Mouse (Mus musculus) forebrain, embryonic 15.5 days (tissue): ENCODE data around the gene Dtx1. TPM values are rescaled to one million over a fixed set of nuclear protein-coding genes. Genes with fewer than 3 reads are reported as not detected.
A peak's percentile ranks its signal among the peaks of the same experiment; 100 is the strongest.

Experiments used
- ATAC-seq: fragments of 200-750 bp; cut with Nextera tagmentation; replicated peaks from 2 replicates; pipeline ENCODE4 v1.8.0; 2017; ENCODE audit warnings: mild to moderate bottlenecking, moderate TSS enrichment, moderate library complexity
- H3K27ac ChIP-seq: fragments of 300-500 bp; sonication (generic); replicated peaks from 2 replicates; pipeline ENCODE4 v1.5.1; 2015; ENCODE audit warnings: mild to moderate bottlenecking, inconsistent platforms
- H3K27me3 ChIP-seq: fragments of 300-500 bp; sonication (generic); 2 replicates; pipeline ENCODE4 v1.6.1; 2015; ENCODE audit warnings: inconsistent platforms
- H3K36me3 ChIP-seq: fragments of 300-500 bp; sonication (generic); 2 replicates; pipeline ENCODE4 v1.6.1; 2015; ENCODE audit warnings: mild to moderate bottlenecking, inconsistent platforms
- H3K4me1 ChIP-seq: fragments of 300-500 bp; sonication (generic); 2 replicates; pipeline ENCODE4 v1.6.1; 2015; ENCODE audit warnings: inconsistent platforms
- H3K4me2 ChIP-seq: fragments of 300-500 bp; sonication (generic); replicated peaks from 2 replicates; pipeline ENCODE4 v1.6.1; 2015; ENCODE audit warnings: mild to moderate bottlenecking, inconsistent platforms
- H3K4me3 ChIP-seq: fragments of 300-500 bp; sonication (generic); 2 replicates; pipeline ENCODE4 v1.5.1; 2015; ENCODE audit warnings: mild to moderate bottlenecking, inconsistent platforms
- H3K9ac ChIP-seq: fragments of 300-500 bp; sonication (generic); replicated peaks from 2 replicates; pipeline ENCODE4 v1.6.1; 2015; ENCODE audit warnings: mild to moderate bottlenecking, inconsistent platforms
- H3K9me3 ChIP-seq: fragments of 300-500 bp; sonication (generic); 2 replicates; pipeline ENCODE4 v1.6.1; 2016; ENCODE audit warnings: inconsistent platforms
- WGBS: fragments of 180-500 bp; shearing (Covaris S2); methylation state at CpG from one replicate; pipeline ENCODE4 v1.1.7; 2015; ENCODE audit warnings: mixed read lengths; 5-methylcytosine and 5-hydroxymethylcytosine counted together
- polyA plus RNA-seq: library from polyadenylated mRNA; unstranded; fragments of >200 nt; fragmentation: Nextera tagmentation; extraction: Ambion mirVana; gene quantifications from 2 replicates; pipeline ENCODE4 v1.2.1, GENCODE M21; 2015

The Dtx1 gene
- polyA plus RNA-seq, 1 experiment from 2014 or later = 52.8 TPM

GRCm38 (mm10) chr5:120647814-120648491 lies 63.8 kb downstream of the Dtx1 start:
- peaks cover 20% of the 10 kb centered on the region for H3K4me1 ChIP-seq
- no peak overlapping the region for H3K4me3 ChIP-seq
- ATAC-seq = no peak
- peak overlapping the region; percentile 41 for H3K4me2 ChIP-seq
- H3K36me3 ChIP-seq = no peaks in the 10 kb centered on the region
- peak overlapping the region; percentile 25; the same call in 1 of the 2 replicates for H3K9ac ChIP-seq
- 33% methylated on average over 12 of the region's 12 CpGs for WGBS
- no peaks in the 10 kb centered on the region for H3K9me3 ChIP-seq
- H3K27me3 ChIP-seq = peaks cover 29% of the 10 kb centered on the region
- H3K27ac ChIP-seq = no peak overlapping the region

DNA sequence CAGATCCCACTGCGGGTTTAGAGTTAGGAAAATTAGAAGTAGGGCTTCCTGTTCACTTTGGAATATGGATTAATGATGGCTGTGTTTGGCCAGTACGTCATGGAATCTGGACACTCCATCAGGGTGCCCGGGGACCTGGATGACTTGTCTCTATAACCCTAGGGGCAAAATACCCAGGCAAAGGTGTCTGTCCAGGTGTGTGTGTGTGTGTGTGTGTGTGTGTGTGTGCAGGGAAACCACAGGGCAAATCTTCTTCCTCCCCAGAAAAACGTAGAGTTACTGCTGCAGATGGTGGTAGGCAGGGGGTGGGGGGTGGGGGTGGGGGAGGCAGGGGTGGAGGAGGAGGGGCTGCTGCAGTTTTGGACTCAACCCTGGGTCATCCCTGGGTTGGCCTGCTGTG lies 64.4 kb downstream of the Dtx1 start:
- no peaks in the 10 kb centered on the region for H3K36me3 ChIP-seq
- H3K4me2 ChIP-seq = no peak overlapping the region
- no peaks in the 10 kb centered on the region for H3K9me3 ChIP-seq
- H3K27me3 ChIP-seq = peaks cover 29% of the 10 kb centered on the region
- H3K9ac ChIP-seq = no peak overlapping the region
- no peak for ATAC-seq
- no peak overlapping the region for H3K4me3 ChIP-seq
- H3K4me1 ChIP-seq = peaks cover 20% of the 10 kb centered on the region
- 66% methylated on average over 4 of the region's 4 CpGs for WGBS
- no peak overlapping the region for H3K27ac ChIP-seq

- H3K27ac ChIP-seq = no peak overlapping the region
- H3K27me3 ChIP-seq = peaks cover 29% of the 10 kb centered on the region
- no peaks in the 10 kb centered on the region for H3K36me3 ChIP-seq
- ATAC-seq = no peak
- H3K9ac ChIP-seq = no peak overlapping the region
- H3K4me2 ChIP-seq = no peak overlapping the region
- H3K4me3 ChIP-seq = no peak overlapping the region
- H3K9me3 ChIP-seq = no peaks in the 10 kb centered on the region
- WGBS = 47% methylated on average over 6 of the region's 6 CpGs
- H3K4me1 ChIP-seq = peaks cover 20% of the 10 kb centered on the region
Observed at GRCm38 (mm10) chr5:120645851-120646250, 65.9 kb downstream of the Dtx1 start.

- Histone ChIP-seq H3K9me3 (no peaks in the 10 kb centered on the region), H3K27me3 (peaks cover 14% of the 10 kb centered on the region), H3K4me2 (no peak overlapping the region), H3K9ac (no peak overlapping the region), H3K36me3 (no peaks in the 10 kb centered on the region), H3K4me3 (no peak overlapping the region), H3K4me1 (peaks cover 15% of the 10 kb centered on the region), H3K27ac (no peak overlapping the region)
- 83% methylated on average over 3 of the region's 3 CpGs for WGBS
- ATAC-seq = no peak
Observed at GRCm38 (mm10) chr5:120644227-120644626, 67.5 kb downstream of the Dtx1 start.

GRCm38 (mm10) chr5:120643365-120644085 lies 68.2 kb downstream of the Dtx1 start:
- Histone ChIP-seq H3K9me3 (no peaks in the 10 kb centered on the region), H3K36me3 (no peaks in the 10 kb centered on the region), H3K27me3 (peaks cover 7% of the 10 kb centered on the region; the same call in 1 of the 2 replicates), H3K4me1 (peaks cover 8% of the 10 kb centered on the region), H3K4me3 (no peak overlapping the region), H3K27ac (no peak overlapping the region), H3K4me2 (no peak overlapping the region), H3K9ac (no peak overlapping the region)
- ATAC-seq = no peak
- WGBS = 66% methylated on average over 14 of the region's 14 CpGs

GRCm38 (mm10) chr5:120640094-120640493 lies 71.6 kb downstream of the Dtx1 start:
- no peak overlapping the region for H3K9ac ChIP-seq
- H3K4me1 ChIP-seq = 0 out of 2 replicates have a peak, but pooled peaks cover 5% of the 10 kb centered on the region
- H3K4me2 ChIP-seq = no peak overlapping the region
- ATAC-seq = no peak
- no peaks in the 10 kb centered on the region for H3K27me3 ChIP-seq
- WGBS = 94% methylated on average over 7 of the region's 7 CpGs
- H3K9me3 ChIP-seq = no peaks in the 10 kb centered on the region
- H3K4me3 ChIP-seq = no peak overlapping the region
- no peak overlapping the region for H3K27ac ChIP-seq
- no peaks in the 10 kb centered on the region for H3K36me3 ChIP-seq

- Histone ChIP-seq H3K27ac (no peak overlapping the region), H3K4me3 (no peak overlapping the region), H3K4me2 (no peak overlapping the region), H3K9me3 (no peaks in the 10 kb centered on the region), H3K27me3 (no peaks in the 10 kb centered on the region), H3K36me3 (no peaks in the 10 kb centered on the region), H3K4me1 (no peaks in the 10 kb centered on the region), H3K9ac (no peak overlapping the region)
- no peak for ATAC-seq
- WGBS = 84% methylated on average over 5 of the region's 5 CpGs
Observed at GRCm38 (mm10) chr5:120635633-120636032, 76.1 kb downstream of the Dtx1 start.

DNA sequence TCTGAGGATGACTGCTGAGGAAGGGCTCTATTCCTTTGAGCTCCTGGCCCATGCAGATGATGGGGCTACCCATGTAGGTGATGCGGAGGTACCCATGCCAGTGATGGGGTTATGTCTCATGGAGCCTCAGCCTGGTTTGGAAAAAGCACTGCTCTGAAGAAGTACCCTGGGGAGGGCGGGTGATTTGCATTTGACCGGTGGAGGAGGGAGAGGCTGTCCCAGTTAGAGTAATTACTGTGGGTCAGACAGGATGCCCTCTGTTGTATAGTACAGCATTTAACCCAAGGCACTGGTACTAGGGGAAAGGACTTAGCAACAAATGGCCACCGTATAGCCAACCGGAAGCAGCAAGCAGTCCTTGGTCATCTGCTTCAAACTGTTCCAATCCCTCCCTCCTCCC lies 76.9 kb downstream of the Dtx1 start:
- ATAC-seq = no peak
- no peaks in the 10 kb centered on the region for H3K27me3 ChIP-seq
- WGBS = 57% methylated on average over 5 of the region's 5 CpGs
- H3K36me3 ChIP-seq = no peaks in the 10 kb centered on the region
- no peak overlapping the region for H3K4me3 ChIP-seq
- no peaks in the 10 kb centered on the region for H3K4me1 ChIP-seq
- H3K4me2 ChIP-seq = no peak overlapping the region
- H3K9ac ChIP-seq = no peak overlapping the region
- H3K9me3 ChIP-seq = no peaks in the 10 kb centered on the region
- no peak overlapping the region for H3K27ac ChIP-seq

- no peaks in the 10 kb centered on the region for H3K27me3 ChIP-seq
- no peak within 1 kb of the TSS for H3K27ac ChIP-seq
- no peaks in the 10 kb centered on the region for H3K9me3 ChIP-seq
- no peak within 1 kb of the TSS for H3K9ac ChIP-seq
- no peak within 1 kb of the TSS for H3K4me2 ChIP-seq
- no peaks in the 10 kb centered on the region for H3K4me1 ChIP-seq
- H3K36me3 ChIP-seq = no peaks in the 10 kb centered on the region
- no peak within 1 kb of the TSS for H3K4me3 ChIP-seq
- no peak for ATAC-seq
- 63% methylated on average over 9 of the region's 9 CpGs for WGBS
Observed at GRCm38 (mm10) chr5:120634131-120634530, 77.6 kb downstream of the Dtx1 start, which contains the start of gene Cfap73. Gene Cfap73 (minus strand): TSS chr5:120634235.

DNA sequence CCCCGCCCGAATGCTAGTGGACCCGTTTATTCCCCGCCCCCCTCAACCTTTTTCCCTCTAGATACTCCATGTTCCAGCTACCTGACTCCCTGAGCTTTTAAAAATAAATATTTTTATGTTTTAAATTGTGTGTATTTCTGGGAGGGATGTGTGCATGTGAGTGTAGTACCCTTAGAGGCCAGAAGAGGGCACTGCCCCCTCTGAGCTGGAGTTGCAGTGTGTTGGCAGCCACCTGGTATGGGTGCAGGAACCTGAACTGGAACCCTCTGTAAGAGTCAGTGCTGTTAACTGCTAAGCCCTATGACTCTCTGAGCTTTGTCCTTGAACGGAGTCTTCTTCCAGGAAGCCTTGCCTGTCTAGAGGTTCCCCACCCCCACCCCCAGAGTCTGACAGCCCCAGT lies 79.8 kb downstream of the Dtx1 start:
- H3K4me1 ChIP-seq = 0 out of 2 replicates have a peak, but pooled peaks cover 3% of the 10 kb centered on the region
- no peaks in the 10 kb centered on the region for H3K9me3 ChIP-seq
- no peak overlapping the region for H3K9ac ChIP-seq
- H3K4me2 ChIP-seq = no peak overlapping the region
- WGBS = 89% methylated on average over 5 of the region's 5 CpGs
- no peak overlapping the region for H3K27ac ChIP-seq
- H3K36me3 ChIP-seq = peaks cover 9% of the 10 kb centered on the region
- ATAC-seq = no peak
- H3K4me3 ChIP-seq = no peak overlapping the region
- no peaks in the 10 kb centered on the region for H3K27me3 ChIP-seq

DNA sequence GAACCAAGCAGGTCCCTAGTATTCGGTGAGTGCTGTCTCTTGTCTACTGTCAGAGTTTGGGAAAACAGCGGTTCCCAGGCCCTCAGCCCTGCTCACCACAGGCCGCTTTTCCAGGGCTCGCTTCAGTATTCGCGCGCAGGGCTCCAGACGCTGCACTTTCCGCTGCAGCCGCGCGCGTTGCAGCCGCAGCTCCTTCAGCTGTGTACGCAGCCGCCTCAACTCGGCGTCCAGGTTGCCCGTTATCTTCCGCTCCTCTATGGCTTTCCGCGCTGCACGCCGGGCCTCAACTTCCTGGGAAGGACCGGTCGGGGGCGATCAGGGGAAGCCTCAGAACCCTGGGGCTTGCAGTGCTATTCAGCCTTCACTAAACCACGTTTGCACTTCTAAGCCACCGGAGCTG lies 80.6 kb downstream of the Dtx1 start:
- no peak for ATAC-seq
- H3K36me3 ChIP-seq = peaks cover 9% of the 10 kb centered on the region
- H3K4me3 ChIP-seq = no peak overlapping the region
- H3K4me2 ChIP-seq = peak overlapping the region; percentile 6; the same call in 1 of the 2 replicates
- H3K9ac ChIP-seq = no peak overlapping the region
- no peaks in the 10 kb centered on the region for H3K27me3 ChIP-seq
- H3K9me3 ChIP-seq = no peaks in the 10 kb centered on the region
- 0 out of 2 replicates have a peak, but pooled peaks cover 3% of the 10 kb centered on the region for H3K4me1 ChIP-seq
- H3K27ac ChIP-seq = no peak overlapping the region
- 9% methylated on average over 29 of the region's 29 CpGs for WGBS
